In genomic region chr3:86103449-86104291, GRCm38 (mm10) we compare ENCODE assay signal across 12 mouse cellular contexts. TPM values are rescaled to one million over a fixed set of nuclear protein-coding genes. Genes with fewer than 3 reads are reported as not detected.
A peak's percentile ranks its signal among the peaks of the same experiment; 100 is the strongest.
DNase-seq lines count a peak whose midpoint lies in the region; ATAC-seq lines count a peak whose summit lies in the region.
"Had no signal": no experiment of that assay in that cellular context is flagged by ENCODE, and none has a peak within 500 bp of the region (broad histone marks: within the 10 kb centered on the region; RNA-seq: fewer than 3 reads in every experiment).

No protein-coding gene starts in this region.

- no peak overlapping the region for H3K4me3 ChIP-seq in heart, embryonic 11.5 days (ENCODE audit: low read depth, low read length)
- no peak overlapping the region for H3K4me3 ChIP-seq in neural tube, embryonic 15.5 days (replicated peaks)
- no peak overlapping the region for H3K4me3 ChIP-seq in forebrain, embryonic 11.5 days (ENCODE audit: low read depth, low read length)

- DNase-seq in heart, adult 11 months: peak; percentile 40
- DNase-seq in neural tube, embryonic 10.5 days (ENCODE audit: extremely low spot score, low spot score): no peak
- peak; percentile 65 for DNase-seq in naive thymus-derived CD4-positive, alpha-beta T cell, adult 2 months (ENCODE audit: low read depth)
- no peak for DNase-seq in heart, postnatal 10 days
- no peak for DNase-seq in forebrain, embryonic 11.5 days (ENCODE audit: low spot score)
- DNase-seq: adrenal gland, postnatal 36 days; cerebellum, postnatal 10 days; midbrain, embryonic 14.5 days had no signal

- H3K9me3 ChIP-seq in heart, embryonic 11.5 days (replicated peaks; ENCODE audit: control insufficient read depth, low read length): no peaks in the 10 kb centered on the region
- H3K9me3 ChIP-seq in neural tube, embryonic 15.5 days (replicated peaks): no peaks in the 10 kb centered on the region
- H3K9me3 ChIP-seq in forebrain, embryonic 11.5 days (ENCODE audit: control insufficient read depth, low read length): no peaks in the 10 kb centered on the region

- no peak overlapping the region for H3K4me2 ChIP-seq in heart, embryonic 11.5 days
- no peak overlapping the region for H3K4me2 ChIP-seq in neural tube, embryonic 15.5 days
- H3K4me2 ChIP-seq in forebrain, embryonic 11.5 days (ENCODE audit: low read depth, low read length, severe bottlenecking): no peak overlapping the region
- H3K4me2 ChIP-seq: hindbrain, embryonic 14.5 days had no signal

- H3K36me3 ChIP-seq in heart, embryonic 11.5 days (ENCODE audit: control insufficient read depth, insufficient read depth, low read length): no peaks in the 10 kb centered on the region
- H3K36me3 ChIP-seq in neural tube, embryonic 15.5 days: peaks cover 3% of the 10 kb centered on the region; the same call in 1 of the 2 replicates
- no peaks in the 10 kb centered on the region for H3K36me3 ChIP-seq in forebrain, embryonic 11.5 days (ENCODE audit: control insufficient read depth, insufficient read depth, low read length)

- ATAC-seq in heart, embryonic 11.5 days (replicated peaks; ENCODE audit: insufficient number of reproducible peaks, low FRiP score, low TSS enrichment): no peak
- peak; percentile 72; the same call in 1 of the 2 replicates for ATAC-seq in neural tube, embryonic 15.5 days (ENCODE audit: low FRiP score)
- ATAC-seq in erythroid progenitor cell, adult 5-6 weeks (replicated peaks; ENCODE audit: low FRiP score, poor library complexity, severe bottlenecking): peak; percentile 51
- no peak for ATAC-seq in forebrain, embryonic 11.5 days (replicated peaks; ENCODE audit: low FRiP score)

- H3K27me3 ChIP-seq in heart, embryonic 11.5 days (ENCODE audit: control insufficient read depth, insufficient read depth, low read length): no peaks in the 10 kb centered on the region
- no peaks in the 10 kb centered on the region for H3K27me3 ChIP-seq in neural tube, embryonic 15.5 days (replicated peaks)
- no peaks in the 10 kb centered on the region for H3K27me3 ChIP-seq in forebrain, embryonic 11.5 days (ENCODE audit: control insufficient read depth, insufficient read depth, low read length)

- 85% methylated on average over 18 of the region's 18 CpGs for WGBS in heart, embryonic 11.5 days (ENCODE audit: insufficient replicate concordance)
- whole genome bisulfite sequencing in neural tube, embryonic 15.5 days: 65% methylated on average over 14 of the region's 18 CpGs
- 88% methylated on average over 16 of the region's 18 CpGs for WGBS in forebrain, embryonic 11.5 days

- H3K4me1 ChIP-seq in heart, embryonic 11.5 days (ENCODE audit: control insufficient read depth, insufficient read depth, low read length): no peaks in the 10 kb centered on the region
- H3K4me1 ChIP-seq in neural tube, embryonic 15.5 days: peaks cover 7% of the 10 kb centered on the region
- no peaks in the 10 kb centered on the region for H3K4me1 ChIP-seq in forebrain, embryonic 11.5 days (replicated peaks; ENCODE audit: control insufficient read depth, insufficient read depth, low read length)

- H3K9ac ChIP-seq in heart, embryonic 11.5 days (ENCODE audit: low read depth, low read length): no peak overlapping the region
- no peak overlapping the region for H3K9ac ChIP-seq in neural tube, embryonic 15.5 days (replicated peaks)
- no peak overlapping the region for H3K9ac ChIP-seq in forebrain, embryonic 11.5 days (ENCODE audit: low read length)
- H3K9ac ChIP-seq: hindbrain, embryonic 14.5 days had no signal

- intact Hi-C loops in heart, postnatal 10 days (cut with DNase I): no loop called here

- no peak overlapping the region for H3K27ac ChIP-seq in heart, embryonic 11.5 days (ENCODE audit: low read depth, low read length)
- peak overlapping the region; percentile 54; the same call in 1 of the 2 replicates for H3K27ac ChIP-seq in neural tube, embryonic 15.5 days (replicated peaks)
- H3K27ac ChIP-seq in forebrain, embryonic 11.5 days (ENCODE audit: low read depth, low read length): no peak overlapping the region
- H3K27ac ChIP-seq: hindbrain, embryonic 14.5 days had no signal

RNA-seq across cellular contexts. Expression of gene Rps3a1, which starts 38.8 kb away (rescaled TPM):
- 950 and 968 TPM in 2 replicates for polyA plus RNA-seq in heart, embryonic 11.5 days (2014; fragmentation: Nextera tagmentation; extraction: Ambion mirVana)
- polyA plus RNA-seq in neural tube, embryonic 15.5 days (2015; fragmentation: Nextera tagmentation; extraction: Ambion mirVana): 534 and 720 TPM in 2 replicates
- 1,143 and 1,236 TPM in 2 replicates for total RNA-seq in erythroid progenitor cell, adult 5-6 weeks (2015; ENCODE audit: low replicate concordance)
- total RNA-seq in erythroid progenitor cell, adult 5-6 weeks (2017; ENCODE audit: low replicate concordance): 1,103 and 1,193 TPM in 2 replicates
- 100 to 1,000 TPM; 617 to 667 TPM for total RNA-seq in heart, postnatal 10 days (2021)
- polyA plus RNA-seq in forebrain, embryonic 11.5 days (2014; fragmentation: Nextera tagmentation; extraction: Ambion mirVana): 981 and 1,071 TPM in 2 replicates

Comparison
In these comparisons a context has a peak if more than half of its experiments do, and no peak if none do; other contexts are left out.
1. DNase-seq: peak in heart, adult 11 months (single experiment) and naive thymus-derived CD4-positive, alpha-beta T cell, adult 2 months (single experiment); none in neural tube, embryonic 10.5 days (single experiment), heart, postnatal 10 days (0 of 2) and forebrain, embryonic 11.5 days (single experiment).
2. ATAC-seq: peak in neural tube, embryonic 15.5 days (single experiment) and erythroid progenitor cell, adult 5-6 weeks (single experiment); none in heart, embryonic 11.5 days (single experiment) and forebrain, embryonic 11.5 days (single experiment).